Mouse (Mus musculus) right cerebral cortex, postnatal 36 days (tissue): ENCODE measurements around the gene Asb10.
A peak's percentile ranks its signal among the peaks of the same experiment; 100 is the strongest.
"Not testable (repeated sequence)": the region's sequence is repeated elsewhere in the genome, so short reads cannot be mapped to it uniquely, and the experiment has no call there.

Experiments used
- DNase-seq, 2 experiments: peaks; one replicate each; pipeline ENCODE4 v3.0.0; 2022; ENCODE audit warnings: low spot score in 2 of 2, mixed read lengths in 1 of 2

Asb10 gene

GRCm38 (mm10) chr5:24540387-24541143 lies at the start of gene Asb10:
Gene Asb10, minus strand, starts transcription at chr5:24540978.
- peak; percentile 23 to 37 for DNase-seq

GRCm38 (mm10) chr5:24589511-24590500 lies 49.0 kb upstream of the Asb10 start:
- DNase-seq = no peak

- DNase-seq = no peak
Measured at GRCm38 (mm10) chr5:24587200-24587577, 46.4 kb upstream of the Asb10 start.

- DNase-seq = peak; percentile 80 to 81
Measured at GRCm38 (mm10) chr5:24586547-24587199, 45.9 kb upstream of the Asb10 start, which contains the start of gene Chpf2. Gene Chpf2, plus strand, starts transcription at chr5:24586741.

DNA sequence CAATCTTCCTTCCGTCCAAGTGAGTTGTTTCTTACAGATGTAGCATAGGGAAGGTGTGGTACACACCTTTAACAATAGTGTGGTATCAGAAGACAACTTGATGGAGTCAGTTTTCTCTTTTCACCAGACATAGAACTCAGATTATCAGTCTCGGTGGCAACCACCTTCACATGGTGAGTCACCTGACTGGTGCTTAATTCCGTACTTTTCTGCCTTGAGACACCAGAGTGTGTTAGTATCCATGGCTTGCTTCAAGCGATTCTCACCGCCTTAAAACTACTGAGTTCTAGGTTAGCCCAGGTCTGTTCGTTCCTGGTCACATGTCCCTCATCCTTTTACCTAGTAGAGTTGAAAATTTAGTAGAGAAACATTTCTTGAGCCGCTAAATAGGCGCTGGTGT lies 45.3 kb upstream of the Asb10 start:
- DNase-seq = no peak

DNA sequence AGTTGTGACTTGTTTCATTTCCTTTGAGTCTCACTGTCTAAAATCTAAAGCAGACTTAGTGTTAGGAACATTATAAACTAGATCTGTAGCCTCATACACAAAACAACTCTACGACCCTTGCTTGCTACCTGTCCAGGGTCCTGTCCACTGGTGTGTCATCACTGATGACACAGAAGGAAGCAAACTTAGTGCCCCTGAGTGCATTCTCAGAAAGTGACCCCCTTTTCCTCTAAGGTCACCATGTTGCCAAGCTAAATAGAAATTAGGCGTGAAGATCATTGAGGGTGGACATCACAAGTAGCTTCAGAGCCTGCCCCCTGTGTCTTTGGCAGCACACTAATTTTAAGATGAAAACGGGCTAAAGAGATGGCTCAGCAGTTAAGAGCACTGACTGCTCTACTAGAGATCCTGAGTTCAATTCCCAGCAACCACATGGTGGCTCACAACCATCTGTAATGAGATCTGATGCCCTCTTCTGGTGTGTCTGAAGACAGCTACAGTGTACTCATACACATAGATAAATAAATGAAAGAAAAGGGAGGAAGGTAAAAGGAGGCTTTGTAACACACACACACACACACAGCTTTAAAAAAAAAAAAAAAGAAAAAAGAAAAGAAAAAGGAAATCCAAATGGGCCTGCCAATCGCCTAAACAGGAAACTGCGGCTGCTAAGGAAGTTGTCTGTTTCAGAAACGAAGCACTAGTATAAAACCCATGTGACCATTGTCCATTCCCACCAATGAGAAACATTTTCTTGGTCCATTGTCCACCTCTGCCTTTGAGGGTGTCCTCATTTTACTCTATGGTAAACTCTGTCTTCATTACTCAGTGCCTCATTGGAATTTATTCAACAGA lies 37.6 kb upstream of the Asb10 start:
- no peak for DNase-seq

- peak; percentile 100 for DNase-seq
Measured at GRCm38 (mm10) chr5:24577183-24577929, 36.6 kb upstream of the Asb10 start, which contains the start of gene Abcf2. Gene Abcf2, minus strand, starts transcription at chr5:24577467.

- no peak for DNase-seq
Measured at GRCm38 (mm10) chr5:24576801-24577182, 36.0 kb upstream of the Asb10 start.

- DNase-seq = no peak
Measured at GRCm38 (mm10) chr5:24575948-24576347, 35.2 kb upstream of the Asb10 start.

GRCm38 (mm10) chr5:24556709-24557108 lies 15.9 kb upstream of the Asb10 start, which contains the start of gene 4931409K22Rik:
Gene 4931409K22Rik, minus strand, starts transcription at chr5:24556809.
- DNase-seq = no peak

GRCm38 (mm10) chr5:24555335-24555734 lies 14.6 kb upstream of the Asb10 start:
- DNase-seq = not testable (repeated sequence)

DNA sequence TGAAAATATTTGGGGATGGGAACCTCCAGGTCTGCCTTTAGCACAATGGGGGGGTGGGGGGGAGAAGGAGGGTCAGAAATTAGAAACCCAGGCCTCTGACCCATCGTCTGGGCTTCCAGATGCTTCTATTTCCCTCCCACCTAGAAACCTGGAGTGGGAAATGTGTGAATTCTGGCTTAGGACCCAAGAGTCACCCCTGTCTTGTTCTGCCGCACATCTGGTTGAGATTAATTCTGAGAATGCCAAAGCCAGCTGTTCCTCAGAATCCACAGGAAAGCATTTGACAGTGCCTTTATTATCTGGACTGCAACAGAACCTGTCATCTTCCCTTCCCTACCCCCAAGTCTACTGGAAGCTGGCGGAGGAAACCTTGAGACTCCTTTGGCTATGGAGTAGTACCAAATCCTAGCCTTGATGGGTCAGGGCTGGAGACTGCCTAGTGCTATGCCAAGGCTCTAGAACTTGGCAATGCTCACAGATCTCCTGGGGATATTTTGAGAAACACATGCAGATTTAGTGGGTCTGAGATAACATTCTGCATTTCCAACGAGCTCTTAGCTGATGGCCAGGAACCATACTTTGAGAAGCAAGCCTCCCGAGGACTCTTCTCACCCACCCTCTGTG lies 13.0 kb upstream of the Asb10 start:
- DNase-seq = no peak

DNA sequence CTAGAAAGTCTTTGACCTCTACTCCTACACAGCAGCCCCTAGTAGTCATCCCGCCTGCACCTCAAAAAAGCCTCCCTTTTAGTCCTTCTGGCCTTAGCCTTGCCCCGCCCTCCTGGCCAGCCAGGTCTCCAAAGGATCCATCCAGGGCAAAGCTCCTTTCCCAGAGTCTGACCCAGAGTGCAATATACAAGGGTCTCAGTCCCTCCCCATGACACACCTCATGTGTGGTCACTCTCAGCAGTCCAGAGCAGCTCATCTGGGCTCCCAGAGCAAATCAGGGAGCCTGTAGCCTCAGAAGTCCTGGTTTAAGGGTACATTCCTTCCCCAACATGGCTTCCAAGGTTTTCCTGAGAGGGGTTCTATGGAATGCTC lies 10.5 kb upstream of the Asb10 start:
- DNase-seq = no peak

DNA sequence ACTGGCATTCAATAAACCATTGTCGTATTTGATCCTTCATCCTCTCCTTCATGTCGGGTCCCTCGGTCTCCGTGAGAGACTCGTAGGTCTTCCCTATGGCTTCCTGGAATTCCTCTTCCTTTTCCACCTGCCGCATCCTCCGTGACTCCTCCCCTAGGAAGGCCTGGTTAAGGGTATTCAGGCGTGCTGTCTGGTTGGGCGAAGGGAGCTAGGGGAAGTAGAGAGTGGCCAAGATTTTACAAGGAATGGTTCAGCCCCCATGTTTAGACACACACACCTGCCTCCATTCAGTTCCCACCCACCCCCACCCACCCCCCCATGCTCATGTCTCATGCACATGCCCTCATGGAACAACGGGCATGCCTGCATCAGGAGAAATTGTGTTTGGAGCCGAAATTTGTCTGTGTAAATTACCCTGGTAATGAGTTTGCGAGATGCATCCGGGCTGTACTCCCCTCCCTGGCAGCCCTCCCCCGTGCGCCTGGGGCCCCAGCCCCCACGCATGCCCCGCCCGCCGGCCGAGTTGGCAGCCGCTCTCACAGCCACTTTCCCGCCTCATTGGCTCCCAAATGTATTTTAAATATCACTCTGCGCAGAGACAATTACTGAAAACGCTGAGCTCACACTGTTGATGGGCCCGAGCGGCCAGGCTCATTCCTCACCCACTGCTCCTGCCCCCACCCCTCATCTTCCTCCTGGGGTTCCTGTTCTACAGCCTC lies 10.0 kb upstream of the Asb10 start:
- DNase-seq = peak; percentile 28 to 43

GRCm38 (mm10) chr5:24542643-24543042 lies 1.9 kb upstream of the Asb10 start:
- DNase-seq = no peak

DNA sequence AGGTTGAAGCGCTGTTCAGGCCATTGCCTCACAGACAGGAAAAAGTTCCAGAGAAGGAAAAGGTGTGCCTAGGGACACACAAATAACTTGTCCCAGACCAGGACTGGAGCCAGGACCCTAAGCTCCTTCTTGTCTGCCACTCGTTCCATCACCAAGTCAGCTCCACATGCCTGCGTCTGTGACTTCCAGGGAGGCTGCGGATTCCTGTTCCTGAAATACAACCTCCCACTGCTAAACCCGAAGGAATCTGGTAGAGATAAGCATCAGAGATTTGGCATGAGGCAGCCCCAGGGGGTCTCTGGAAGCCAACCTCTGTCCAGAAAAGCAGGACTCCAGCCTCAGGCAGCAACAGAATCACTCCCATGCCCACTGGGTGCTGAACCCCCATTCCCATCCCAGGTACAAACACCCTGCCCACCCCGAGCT lies 379 bp upstream of the Asb10 start:
- no peak for DNase-seq

DNA sequence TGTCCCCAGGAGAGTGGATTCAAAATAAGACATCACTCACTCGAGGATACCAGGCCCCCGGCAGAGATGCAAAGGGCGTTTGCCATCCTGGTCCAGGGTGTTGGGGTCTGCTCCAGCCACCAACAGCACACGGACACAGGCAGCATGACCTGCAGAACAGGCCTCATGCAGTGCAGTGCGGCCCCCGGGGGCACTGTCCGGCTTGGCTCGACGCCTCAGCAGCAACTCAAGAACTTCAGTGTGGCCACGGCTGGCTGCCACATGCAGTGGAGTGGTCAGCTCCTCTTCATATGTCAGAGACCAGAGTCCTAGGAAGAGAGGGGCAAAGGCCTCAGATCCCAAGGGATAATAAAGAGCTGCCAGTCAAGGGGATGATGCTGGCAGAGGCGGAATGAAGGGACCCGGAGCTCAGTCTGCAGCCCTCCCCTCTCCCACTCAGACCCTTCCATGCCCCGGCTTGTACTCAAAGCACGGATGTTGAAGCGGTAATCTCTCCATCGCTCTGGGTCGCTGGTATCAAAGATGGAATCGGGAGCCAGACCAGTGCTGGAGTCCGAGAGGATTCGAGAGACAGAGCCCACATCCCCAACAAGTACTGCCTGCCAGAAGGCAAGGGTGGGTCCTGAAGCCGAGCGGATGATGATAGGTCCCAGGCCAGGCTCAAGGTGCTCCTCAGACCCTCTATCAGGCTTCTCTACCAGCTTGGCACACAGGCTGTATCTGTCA lies 1.0 kb downstream of the Asb10 start:
- no peak for DNase-seq

DNA sequence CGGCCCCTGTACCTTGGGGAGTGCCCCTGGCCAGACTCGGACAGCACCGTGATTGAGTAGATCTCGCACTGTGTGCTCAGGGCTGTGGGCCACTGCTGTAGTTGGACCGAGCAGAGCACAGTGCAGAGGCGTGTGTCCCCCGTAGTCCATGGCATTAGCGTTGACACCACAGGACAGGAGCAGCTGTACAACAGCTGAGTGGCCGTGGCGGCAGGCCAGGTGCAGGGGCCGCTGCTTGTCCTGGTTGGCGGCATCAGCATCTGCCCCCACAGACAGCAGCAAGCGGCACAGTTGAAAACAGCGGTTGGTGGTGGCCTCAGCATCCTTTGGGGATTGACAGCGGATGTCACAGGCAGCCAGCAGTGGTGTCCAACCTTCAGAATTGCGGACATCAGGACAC lies 3.2 kb downstream of the Asb10 start:
- DNase-seq = no peak
